Mouse (Mus musculus): ENCODE measurements around the gene Cipc. TPM values are rescaled to one million over a fixed set of nuclear protein-coding genes. Genes with fewer than 3 reads are reported as not detected.

The Cipc gene
- polyA plus RNA-seq, 1 experiment from 2014 or later: 18.1 TPM

DNA sequence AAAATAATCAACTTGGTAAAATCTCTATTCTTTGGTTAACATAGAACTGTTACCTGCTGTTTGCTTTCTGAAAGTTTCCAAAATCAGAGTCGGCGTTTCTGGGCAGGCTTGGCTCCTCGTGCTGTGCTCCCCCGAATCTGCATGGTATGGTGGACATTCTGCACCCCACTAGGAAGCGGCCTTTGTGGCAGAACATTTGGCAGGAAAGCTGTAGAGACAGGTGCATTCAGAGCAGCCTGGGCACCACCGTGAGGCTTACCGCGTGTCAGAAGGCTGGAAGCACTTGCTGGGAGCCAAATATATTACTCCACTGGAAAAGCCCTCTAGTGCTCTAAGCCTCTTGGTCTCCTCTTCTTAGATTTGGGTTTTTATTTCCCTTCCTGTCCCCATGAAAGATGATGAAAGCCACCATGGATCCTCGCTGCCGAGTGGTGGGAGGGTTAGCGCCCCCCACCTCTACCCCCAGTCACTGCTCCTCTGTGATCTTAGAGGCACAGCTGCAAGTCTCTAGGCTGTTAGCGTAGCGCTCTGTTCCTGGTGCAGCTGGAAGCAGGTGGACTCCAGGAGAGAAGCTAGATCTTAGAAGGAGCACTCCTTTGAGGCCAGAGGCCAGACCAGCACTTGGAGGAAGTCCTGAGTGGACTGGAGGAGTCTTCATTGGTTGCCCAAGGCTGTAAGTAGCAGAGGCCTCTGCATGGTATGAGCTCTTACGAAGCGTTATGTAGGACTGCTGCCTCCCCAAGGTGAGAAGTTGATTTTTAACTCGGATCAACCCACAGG lies 17.6 kb downstream of the Cipc start:
- no peak overlapping the region for H3K4me2 ChIP-seq (ENCODE audit: low read depth, low read length)
- H3K9me3 ChIP-seq (replicated peaks; ENCODE audit: control insufficient read depth, low read length): no peaks in the 10 kb centered on the region
- H3K36me3 ChIP-seq (ENCODE audit: control insufficient read depth, insufficient read depth, low read length): peaks cover 9% of the 10 kb centered on the region; the same call in 1 of the 2 replicates
- WGBS: 90% methylated on average over 16 of the region's 16 CpGs
- no peaks in the 10 kb centered on the region for H3K4me1 ChIP-seq (ENCODE audit: control insufficient read depth, insufficient read depth, low read length)
- no peak overlapping the region for H3K4me3 ChIP-seq (replicated peaks; ENCODE audit: low read length)
- ATAC-seq (ENCODE audit: insufficient read depth, low FRiP score): no peak
- H3K9ac ChIP-seq (ENCODE audit: low read length): no peak overlapping the region
- no peak overlapping the region for H3K27ac ChIP-seq (ENCODE audit: low read length)
- H3K27me3 ChIP-seq (ENCODE audit: control insufficient read depth, insufficient read depth, low read length): no peaks in the 10 kb centered on the region

- H3K4me3 ChIP-seq (replicated peaks; ENCODE audit: low read length): no peak overlapping the region
- H3K36me3 ChIP-seq (ENCODE audit: control insufficient read depth, insufficient read depth, low read length): peaks cover 9% of the 10 kb centered on the region; the same call in 1 of the 2 replicates
- no peak for ATAC-seq (ENCODE audit: insufficient read depth, low FRiP score)
- no peaks in the 10 kb centered on the region for H3K27me3 ChIP-seq (ENCODE audit: control insufficient read depth, insufficient read depth, low read length)
- no peak overlapping the region for H3K4me2 ChIP-seq (ENCODE audit: low read depth, low read length)
- H3K4me1 ChIP-seq (ENCODE audit: control insufficient read depth, insufficient read depth, low read length): no peaks in the 10 kb centered on the region
- H3K27ac ChIP-seq (ENCODE audit: low read length): no peak overlapping the region
- no peak overlapping the region for H3K9ac ChIP-seq (ENCODE audit: low read length)
- 85% methylated on average over 4 of the region's 4 CpGs for WGBS
- H3K9me3 ChIP-seq (replicated peaks; ENCODE audit: control insufficient read depth, low read length): no peaks in the 10 kb centered on the region
Measured at GRCm38 (mm10) chr12:86965237-86965799, 18.5 kb downstream of the Cipc start.

GRCm38 (mm10) chr12:86968468-86969219 lies 21.8 kb downstream of the Cipc start:
- H3K4me2 ChIP-seq (ENCODE audit: low read depth, low read length): no peak overlapping the region
- no peak overlapping the region for H3K27ac ChIP-seq (ENCODE audit: low read length)
- H3K4me3 ChIP-seq (replicated peaks; ENCODE audit: low read length): no peak overlapping the region
- no peaks in the 10 kb centered on the region for H3K27me3 ChIP-seq (ENCODE audit: control insufficient read depth, insufficient read depth, low read length)
- no peak overlapping the region for H3K9ac ChIP-seq (ENCODE audit: low read length)
- H3K36me3 ChIP-seq (ENCODE audit: control insufficient read depth, insufficient read depth, low read length): no peaks in the 10 kb centered on the region
- 61% methylated on average over 13 of the region's 13 CpGs for WGBS
- peaks cover 8% of the 10 kb centered on the region for H3K4me1 ChIP-seq (ENCODE audit: control insufficient read depth, insufficient read depth, low read length)
- no peaks in the 10 kb centered on the region for H3K9me3 ChIP-seq (replicated peaks; ENCODE audit: control insufficient read depth, low read length)
- ATAC-seq (ENCODE audit: insufficient read depth, low FRiP score): no peak

DNA sequence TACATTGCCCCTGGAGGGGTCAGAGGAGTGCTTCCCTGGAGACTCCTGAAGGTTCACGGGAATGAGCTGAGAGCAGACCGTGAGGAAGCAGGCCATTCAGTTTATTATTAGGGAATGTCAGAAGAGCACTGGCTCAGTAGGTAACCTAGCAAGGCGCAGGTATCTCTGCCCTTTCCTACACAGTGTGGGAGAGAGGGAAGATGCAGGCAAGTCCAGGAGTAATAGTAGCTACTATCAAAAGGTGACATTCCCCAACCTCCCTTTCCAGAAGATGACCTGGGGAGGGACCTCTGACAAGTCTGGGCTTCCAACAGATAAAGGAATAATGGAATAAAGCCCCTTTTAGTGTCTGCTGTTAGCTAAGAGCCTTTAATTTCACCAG lies 22.4 kb downstream of the Cipc start:
- 73% methylated on average over 3 of the region's 3 CpGs for WGBS
- Histone ChIP-seq H3K27me3 (ENCODE audit: control insufficient read depth, insufficient read depth, low read length) (no peaks in the 10 kb centered on the region), H3K4me1 (ENCODE audit: control insufficient read depth, insufficient read depth, low read length) (peaks cover 14% of the 10 kb centered on the region), H3K27ac (ENCODE audit: low read length) (no peak overlapping the region), H3K9ac (ENCODE audit: low read length) (no peak overlapping the region), H3K4me3 (replicated peaks; ENCODE audit: low read length) (no peak overlapping the region), H3K9me3 (replicated peaks; ENCODE audit: control insufficient read depth, low read length) (no peaks in the 10 kb centered on the region), H3K36me3 (ENCODE audit: control insufficient read depth, insufficient read depth, low read length) (no peaks in the 10 kb centered on the region), H3K4me2 (ENCODE audit: low read depth, low read length) (no peak overlapping the region)
- no peak for ATAC-seq (ENCODE audit: insufficient read depth, low FRiP score)

DNA sequence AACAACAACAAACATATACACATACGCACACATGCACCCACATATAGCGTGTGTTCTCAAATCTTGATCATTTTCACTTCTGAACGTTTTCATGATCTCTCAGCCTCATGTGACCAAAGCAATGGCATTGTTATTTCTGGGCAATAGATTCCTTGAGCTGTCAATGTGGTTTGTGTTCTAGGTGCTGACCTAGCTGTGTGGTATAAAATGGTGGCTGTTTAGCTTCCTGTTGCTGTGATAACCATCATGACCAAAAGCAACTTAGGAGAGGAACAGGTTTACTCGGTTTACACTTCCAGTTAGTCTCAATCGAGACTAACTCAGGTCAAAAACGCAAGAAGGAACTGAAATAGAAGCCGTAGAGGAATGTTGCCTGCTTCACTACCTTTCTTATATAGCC lies 24.2 kb downstream of the Cipc start:
- Histone ChIP-seq H3K4me3 (replicated peaks; ENCODE audit: low read length) (no peak overlapping the region), H3K9me3 (replicated peaks; ENCODE audit: control insufficient read depth, low read length) (no peaks in the 10 kb centered on the region), H3K27me3 (ENCODE audit: control insufficient read depth, insufficient read depth, low read length) (no peaks in the 10 kb centered on the region), H3K36me3 (ENCODE audit: control insufficient read depth, insufficient read depth, low read length) (no peaks in the 10 kb centered on the region), H3K4me1 (ENCODE audit: control insufficient read depth, insufficient read depth, low read length) (peaks cover 29% of the 10 kb centered on the region), H3K9ac (ENCODE audit: low read length) (no peak overlapping the region), H3K27ac (ENCODE audit: low read length) (no peak overlapping the region), H3K4me2 (ENCODE audit: low read depth, low read length) (no peak overlapping the region)
- 94% methylated on average over 7 of the region's 7 CpGs for WGBS
- ATAC-seq (ENCODE audit: insufficient read depth, low FRiP score): no peak

GRCm38 (mm10) chr12:86973216-86973615 lies 26.4 kb downstream of the Cipc start:
- Histone ChIP-seq H3K9ac (ENCODE audit: low read length) (no peak overlapping the region), H3K27me3 (ENCODE audit: control insufficient read depth, insufficient read depth, low read length) (no peaks in the 10 kb centered on the region), H3K4me1 (ENCODE audit: control insufficient read depth, insufficient read depth, low read length) (peaks cover 36% of the 10 kb centered on the region), H3K36me3 (ENCODE audit: control insufficient read depth, insufficient read depth, low read length) (no peaks in the 10 kb centered on the region), H3K9me3 (replicated peaks; ENCODE audit: control insufficient read depth, low read length) (no peaks in the 10 kb centered on the region), H3K4me2 (ENCODE audit: low read depth, low read length) (peak overlapping the region; percentile 10), H3K27ac (ENCODE audit: low read length) (peak overlapping the region; percentile 70), H3K4me3 (replicated peaks; ENCODE audit: low read length) (no peak overlapping the region)
- peak; percentile 68 for ATAC-seq (ENCODE audit: insufficient read depth, low FRiP score)
- 10% methylated on average over 7 of the region's 7 CpGs for WGBS

GRCm38 (mm10) chr12:86973706-86974105 lies 26.9 kb downstream of the Cipc start:
- peak overlapping the region; percentile 70 for H3K27ac ChIP-seq (ENCODE audit: low read length)
- peak; percentile 7; the same call in 1 of the 2 replicates for ATAC-seq (ENCODE audit: insufficient read depth, low FRiP score)

GRCm38 (mm10) chr12:86974387-86975288 lies 27.8 kb downstream of the Cipc start:
- Histone ChIP-seq H3K4me2 (ENCODE audit: low read depth, low read length) (peak overlapping the region; percentile 49), H3K4me1 (ENCODE audit: control insufficient read depth, insufficient read depth, low read length) (peaks cover 36% of the 10 kb centered on the region), H3K4me3 (replicated peaks; ENCODE audit: low read length) (peak overlapping the region; percentile 11), H3K27me3 (ENCODE audit: control insufficient read depth, insufficient read depth, low read length) (peaks cover 8% of the 10 kb centered on the region), H3K9ac (ENCODE audit: low read length) (peak overlapping the region; percentile 61), H3K27ac (ENCODE audit: low read length) (peak overlapping the region; percentile 70; the same call in 1 of the 2 replicates), H3K9me3 (replicated peaks; ENCODE audit: control insufficient read depth, low read length) (no peaks in the 10 kb centered on the region), H3K36me3 (ENCODE audit: control insufficient read depth, insufficient read depth, low read length) (no peaks in the 10 kb centered on the region)
- 8% methylated on average over 40 of the region's 40 CpGs for WGBS
- peak; percentile 35; the same call in 1 of the 2 replicates for ATAC-seq (ENCODE audit: insufficient read depth, low FRiP score)

More at GRCm38 (mm10) chr12:86973706-86974105, 26.9 kb downstream of the Cipc start:
- 26% methylated on average over 8 of the region's 8 CpGs for WGBS
- H3K4me1 ChIP-seq (ENCODE audit: control insufficient read depth, insufficient read depth, low read length): peaks cover 36% of the 10 kb centered on the region
- H3K4me3 ChIP-seq (replicated peaks; ENCODE audit: low read length): no peak overlapping the region
- no peaks in the 10 kb centered on the region for H3K9me3 ChIP-seq (replicated peaks; ENCODE audit: control insufficient read depth, low read length)
- H3K9ac ChIP-seq (ENCODE audit: low read length): no peak overlapping the region
- peaks cover 4% of the 10 kb centered on the region for H3K27me3 ChIP-seq (ENCODE audit: control insufficient read depth, insufficient read depth, low read length)
- peak overlapping the region; percentile 10; the same call in 1 of the 2 replicates for H3K4me2 ChIP-seq (ENCODE audit: low read depth, low read length)
- no peaks in the 10 kb centered on the region for H3K36me3 ChIP-seq (ENCODE audit: control insufficient read depth, insufficient read depth, low read length)

All from stomach, embryonic 16.5 days (tissue).